Mouse (Mus musculus): Measurements from ENCODE around the gene Lrrc55. TPM values are rescaled to one million over a fixed set of nuclear protein-coding genes. Genes with fewer than 3 reads are reported as not detected.

The Lrrc55 gene
- total and polyA plus RNA-seq, 2 experiments from 2014 or later = 9.7 to 27.3 TPM

- H3K36me3 ChIP-seq (ENCODE audit: insufficient read depth, low read length) = no peaks in the 10 kb centered on the region
- TF ChIP-seq CTCF (IDR thresholded peaks at IDR 0.05; ENCODE audit: low read depth) = no peak
- H3K4me2 ChIP-seq (ENCODE audit: low read depth, low read length) = no peak overlapping the region
- no peak for ATAC-seq
- 0 out of 2 replicates have a peak, but pooled peaks cover 6% of the 10 kb centered on the region for H3K4me1 ChIP-seq (ENCODE audit: insufficient read depth, low read length)
- H3K27me3 ChIP-seq (ENCODE audit: insufficient read depth, low read length) = no peaks in the 10 kb centered on the region
- no peaks in the 10 kb centered on the region for H3K9me3 ChIP-seq (ENCODE audit: low read length)
- H3K27ac ChIP-seq = no peak overlapping the region
- whole genome bisulfite sequencing = 88% methylated on average over 3 of the region's 3 CpGs
- no peak overlapping the region for H3K9ac ChIP-seq (replicated peaks; ENCODE audit: low read length)
- DNase-seq (ENCODE audit: low spot score) = no peak
- no peak overlapping the region for H3K4me3 ChIP-seq (ENCODE audit: low read length)
Measured at GRCm38 (mm10) chr2:85157382-85157781, 39.6 kb downstream of the Lrrc55 start.

GRCm38 (mm10) chr2:85156136-85156535, 40.9 kb downstream of the Lrrc55 start:
- Histone ChIP-seq H3K9ac (replicated peaks; ENCODE audit: low read length) (no peak overlapping the region), H3K4me3 (ENCODE audit: low read length) (no peak overlapping the region), H3K4me1 (ENCODE audit: insufficient read depth, low read length) (no peaks in the 10 kb centered on the region), H3K27me3 (ENCODE audit: insufficient read depth, low read length) (no peaks in the 10 kb centered on the region), H3K9me3 (ENCODE audit: low read length) (no peaks in the 10 kb centered on the region), H3K27ac (no peak overlapping the region), H3K4me2 (ENCODE audit: low read depth, low read length) (no peak overlapping the region), H3K36me3 (ENCODE audit: insufficient read depth, low read length) (no peaks in the 10 kb centered on the region)
- DNase-seq (ENCODE audit: low spot score) = no peak
- 90% methylated on average over 5 of the region's 5 CpGs for WGBS
- TF ChIP-seq CTCF (IDR thresholded peaks at IDR 0.05; ENCODE audit: low read depth) = no peak
- ATAC-seq = no peak

GRCm38 (mm10) chr2:85155334-85155733, 41.7 kb downstream of the Lrrc55 start:
- H3K4me3 ChIP-seq (ENCODE audit: low read length) = no peak overlapping the region
- no peak overlapping the region for H3K4me2 ChIP-seq (ENCODE audit: low read depth, low read length)
- no peaks in the 10 kb centered on the region for H3K9me3 ChIP-seq (ENCODE audit: low read length)
- no peak for TF ChIP-seq CTCF (IDR thresholded peaks at IDR 0.05; ENCODE audit: low read depth)
- H3K27me3 ChIP-seq (ENCODE audit: insufficient read depth, low read length) = no peaks in the 10 kb centered on the region
- H3K9ac ChIP-seq (replicated peaks; ENCODE audit: low read length) = no peak overlapping the region
- H3K27ac ChIP-seq = no peak overlapping the region
- DNase-seq (ENCODE audit: low spot score) (no peak), ATAC-seq (no peak)
- H3K4me1 ChIP-seq (ENCODE audit: insufficient read depth, low read length) = no peaks in the 10 kb centered on the region
- no peaks in the 10 kb centered on the region for H3K36me3 ChIP-seq (ENCODE audit: insufficient read depth, low read length)
- 84% methylated on average over 9 of the region's 9 CpGs for WGBS

GRCm38 (mm10) chr2:85151233-85151632, 45.8 kb downstream of the Lrrc55 start:
- Histone ChIP-seq H3K36me3 (ENCODE audit: insufficient read depth, low read length) (no peaks in the 10 kb centered on the region), H3K9ac (replicated peaks; ENCODE audit: low read length) (no peak overlapping the region), H3K4me2 (ENCODE audit: low read depth, low read length) (no peak overlapping the region), H3K4me3 (ENCODE audit: low read length) (no peak overlapping the region), H3K9me3 (ENCODE audit: low read length) (no peaks in the 10 kb centered on the region), H3K4me1 (ENCODE audit: insufficient read depth, low read length) (no peaks in the 10 kb centered on the region), H3K27me3 (ENCODE audit: insufficient read depth, low read length) (no peaks in the 10 kb centered on the region), H3K27ac (no peak overlapping the region)
- DNase-seq (ENCODE audit: low spot score) (no peak), ATAC-seq (no peak)
- TF ChIP-seq CTCF (IDR thresholded peaks at IDR 0.05; ENCODE audit: low read depth) = no peak
- WGBS = 84% methylated on average over 2 of the region's 2 CpGs

- Histone ChIP-seq H3K27ac (no peak overlapping the region), H3K4me1 (ENCODE audit: insufficient read depth, low read length) (no peaks in the 10 kb centered on the region), H3K4me2 (ENCODE audit: low read depth, low read length) (no peak overlapping the region), H3K9me3 (ENCODE audit: low read length) (no peaks in the 10 kb centered on the region), H3K27me3 (ENCODE audit: insufficient read depth, low read length) (no peaks in the 10 kb centered on the region), H3K36me3 (ENCODE audit: insufficient read depth, low read length) (no peaks in the 10 kb centered on the region), H3K9ac (replicated peaks; ENCODE audit: low read length) (no peak overlapping the region), H3K4me3 (ENCODE audit: low read length) (no peak overlapping the region)
- no peak for ATAC-seq
- TF ChIP-seq CTCF (IDR thresholded peaks at IDR 0.05; ENCODE audit: low read depth) = no peak
- WGBS = 88% methylated on average over 1 of the region's 1 CpGs
- DNase-seq (ENCODE audit: low spot score) = no peak
Measured at GRCm38 (mm10) chr2:85150373-85150772, 46.6 kb downstream of the Lrrc55 start.

GRCm38 (mm10) chr2:85147481-85147880, 49.5 kb downstream of the Lrrc55 start:
- Histone ChIP-seq H3K4me2 (ENCODE audit: low read depth, low read length) (no peak overlapping the region), H3K9me3 (ENCODE audit: low read length) (no peaks in the 10 kb centered on the region), H3K4me3 (ENCODE audit: low read length) (no peak overlapping the region), H3K9ac (replicated peaks; ENCODE audit: low read length) (no peak overlapping the region), H3K36me3 (ENCODE audit: insufficient read depth, low read length) (no peaks in the 10 kb centered on the region), H3K27me3 (ENCODE audit: insufficient read depth, low read length) (no peaks in the 10 kb centered on the region), H3K4me1 (ENCODE audit: insufficient read depth, low read length) (no peaks in the 10 kb centered on the region), H3K27ac (no peak overlapping the region)
- TF ChIP-seq CTCF (IDR thresholded peaks at IDR 0.05; ENCODE audit: low read depth) = no peak
- no peak for ATAC-seq
- WGBS = 82% methylated on average over 2 of the region's 2 CpGs
- no peak for DNase-seq (ENCODE audit: low spot score)

- Histone ChIP-seq H3K4me3 (ENCODE audit: low read length) (no peak overlapping the region), H3K27me3 (ENCODE audit: insufficient read depth, low read length) (no peaks in the 10 kb centered on the region), H3K4me1 (ENCODE audit: insufficient read depth, low read length) (no peaks in the 10 kb centered on the region), H3K4me2 (ENCODE audit: low read depth, low read length) (no peak overlapping the region), H3K27ac (no peak overlapping the region), H3K9ac (replicated peaks; ENCODE audit: low read length) (no peak overlapping the region), H3K36me3 (ENCODE audit: insufficient read depth, low read length) (no peaks in the 10 kb centered on the region), H3K9me3 (ENCODE audit: low read length) (no peaks in the 10 kb centered on the region)
- no peak for DNase-seq (ENCODE audit: low spot score)
- ATAC-seq = no peak
- WGBS = 68% methylated on average over 3 of the region's 3 CpGs
- TF ChIP-seq CTCF (IDR thresholded peaks at IDR 0.05; ENCODE audit: low read depth) = no peak
Measured at GRCm38 (mm10) chr2:85145346-85145745, 51.7 kb downstream of the Lrrc55 start.

Data from hindbrain, postnatal 0 days (tissue).